Mouse (Mus musculus) forebrain, embryonic 13.5 days (tissue): ENCODE measurements at regions not wholly inside any gene's neighbourhood (a gene's known extent, or its start where the extent isn't known, plus 50 kb on each side); places are given as distances from the start of the nearest gene placed in this dataset.

Source experiments
- ATAC-seq: fragments of 200-750 bp; cut with Nextera tagmentation; 2 replicates; pipeline ENCODE4 v1.8.0; 2017
- H3K27ac ChIP-seq: fragments of 300-500 bp; sonication (generic); 2 replicates; pipeline ENCODE4 v1.5.1; 2015; ENCODE audit warnings: inconsistent platforms, mild to moderate bottlenecking, moderate library complexity
- H3K27me3 ChIP-seq: fragments of 300-500 bp; sonication (generic); 2 replicates; pipeline ENCODE4 v1.6.1; 2015; ENCODE audit warnings: mild to moderate bottlenecking, inconsistent platforms
- H3K36me3 ChIP-seq: fragments of 300-500 bp; sonication (generic); 2 replicates; pipeline ENCODE4 v1.6.1; 2015; ENCODE audit warnings: mild to moderate bottlenecking, inconsistent platforms; ENCODE audit not compliant: poor library complexity, severe bottlenecking
- H3K4me1 ChIP-seq: fragments of 300-500 bp; sonication (generic); 2 replicates; pipeline ENCODE4 v1.6.1; 2015; ENCODE audit warnings: inconsistent platforms
- H3K4me2 ChIP-seq: fragments of 300-500 bp; sonication (generic); 2 replicates; pipeline ENCODE4 v1.6.1; 2015; ENCODE audit warnings: inconsistent platforms, mild to moderate bottlenecking, moderate library complexity
- H3K4me3 ChIP-seq: fragments of 300-500 bp; sonication (generic); 2 replicates; pipeline ENCODE4 v1.5.1; 2015; ENCODE audit warnings: mild to moderate bottlenecking, inconsistent platforms
- H3K9ac ChIP-seq: fragments of 300-500 bp; sonication (generic); 2 replicates; pipeline ENCODE4 v1.6.1; 2015; ENCODE audit warnings: mild to moderate bottlenecking, inconsistent platforms
- H3K9me3 ChIP-seq: fragments of 300-500 bp; sonication (generic); replicated peaks from 2 replicates; pipeline ENCODE4 v1.6.1; 2016; ENCODE audit warnings: inconsistent platforms
- WGBS: fragments of 180-500 bp; shearing (Covaris S2); methylation state at CpG from one replicate; pipeline ENCODE4 v1.1.7; 2015; 5-methylcytosine and 5-hydroxymethylcytosine counted together

- H3K4me3 ChIP-seq: no peak overlapping the region
- no peak for ATAC-seq
- no peaks in the 10 kb centered on the region for H3K27me3 ChIP-seq
- H3K9me3 ChIP-seq: no peaks in the 10 kb centered on the region
- WGBS: 85% methylated on average over 8 of the region's 8 CpGs
- H3K27ac ChIP-seq: no peak overlapping the region
- no peaks in the 10 kb centered on the region for H3K36me3 ChIP-seq
- no peak overlapping the region for H3K9ac ChIP-seq
- H3K4me1 ChIP-seq: no peaks in the 10 kb centered on the region
- H3K4me2 ChIP-seq: no peak overlapping the region
These were observed 340.1 kb downstream of the Adgrl2 start for GRCm38 (mm10) chr3:148650241-148650640.

- H3K36me3 ChIP-seq: no peaks in the 10 kb centered on the region
- H3K4me3 ChIP-seq: no peak overlapping the region
- no peak for ATAC-seq
- no peaks in the 10 kb centered on the region for H3K9me3 ChIP-seq
- H3K9ac ChIP-seq: no peak overlapping the region
- H3K27me3 ChIP-seq: no peaks in the 10 kb centered on the region
- 88% methylated on average over 5 of the region's 5 CpGs for WGBS
- H3K4me2 ChIP-seq: no peak overlapping the region
- H3K27ac ChIP-seq: no peak overlapping the region
- H3K4me1 ChIP-seq: no peaks in the 10 kb centered on the region
These were observed 345.4 kb downstream of the Adgrl2 start for GRCm38 (mm10) chr3:148644924-148645323.

GRCm38 (mm10) chr3:148641581-148641980 is 348.8 kb downstream of the Adgrl2 start:
- Histone ChIP-seq H3K36me3 (no peaks in the 10 kb centered on the region), H3K4me2 (no peak overlapping the region), H3K4me3 (no peak overlapping the region), H3K9ac (no peak overlapping the region), H3K27ac (no peak overlapping the region), H3K9me3 (no peaks in the 10 kb centered on the region), H3K27me3 (no peaks in the 10 kb centered on the region), H3K4me1 (no peaks in the 10 kb centered on the region)
- no peak for ATAC-seq
- 46% methylated on average over 3 of the region's 3 CpGs for WGBS

GRCm38 (mm10) chr3:148640680-148641101 is 349.7 kb downstream of the Adgrl2 start:
- no peak overlapping the region for H3K4me2 ChIP-seq
- H3K9ac ChIP-seq: no peak overlapping the region
- H3K4me1 ChIP-seq: no peaks in the 10 kb centered on the region
- H3K27me3 ChIP-seq: no peaks in the 10 kb centered on the region
- 74% methylated on average over 3 of the region's 3 CpGs for WGBS
- H3K36me3 ChIP-seq: no peaks in the 10 kb centered on the region
- no peak overlapping the region for H3K27ac ChIP-seq
- no peak for ATAC-seq
- H3K9me3 ChIP-seq: no peaks in the 10 kb centered on the region
- no peak overlapping the region for H3K4me3 ChIP-seq

GRCm38 (mm10) chr3:148635101-148635500 is 355.3 kb downstream of the Adgrl2 start:
- Histone ChIP-seq H3K36me3 (no peaks in the 10 kb centered on the region), H3K4me1 (peaks cover 7% of the 10 kb centered on the region; the same call in 1 of the 2 replicates), H3K4me3 (no peak overlapping the region), H3K27ac (no peak overlapping the region), H3K27me3 (no peaks in the 10 kb centered on the region), H3K4me2 (no peak overlapping the region), H3K9ac (no peak overlapping the region), H3K9me3 (no peaks in the 10 kb centered on the region)
- ATAC-seq: no peak
- 91% methylated on average over 4 of the region's 4 CpGs for WGBS

- Histone ChIP-seq H3K4me1 (peaks cover 7% of the 10 kb centered on the region; the same call in 1 of the 2 replicates), H3K4me3 (no peak overlapping the region), H3K9ac (no peak overlapping the region), H3K36me3 (no peaks in the 10 kb centered on the region), H3K4me2 (no peak overlapping the region), H3K27me3 (no peaks in the 10 kb centered on the region), H3K9me3 (no peaks in the 10 kb centered on the region), H3K27ac (no peak overlapping the region)
- ATAC-seq: no peak
- 74% methylated on average over 3 of the region's 3 CpGs for WGBS
These were observed 356.0 kb downstream of the Adgrl2 start for GRCm38 (mm10) chr3:148634352-148634751.

GRCm38 (mm10) chr3:148633291-148633690 is 357.1 kb downstream of the Adgrl2 start:
- 97% methylated on average over 6 of the region's 6 CpGs for WGBS
- H3K36me3 ChIP-seq: no peaks in the 10 kb centered on the region

GRCm38 (mm10) chr3:148632449-148632848 is 357.9 kb downstream of the Adgrl2 start:
- Histone ChIP-seq H3K9me3 (no peaks in the 10 kb centered on the region), H3K27ac (no peak overlapping the region), H3K36me3 (no peaks in the 10 kb centered on the region), H3K4me3 (no peak overlapping the region), H3K4me2 (no peak overlapping the region), H3K9ac (no peak overlapping the region), H3K27me3 (no peaks in the 10 kb centered on the region), H3K4me1 (peaks cover 7% of the 10 kb centered on the region; the same call in 1 of the 2 replicates)
- 89% methylated on average over 2 of the region's 2 CpGs for WGBS
- ATAC-seq: no peak

More at GRCm38 (mm10) chr3:148633291-148633690, 357.1 kb downstream of the Adgrl2 start:
- Histone ChIP-seq H3K4me3 (no peak overlapping the region), H3K9ac (no peak overlapping the region), H3K4me1 (peaks cover 7% of the 10 kb centered on the region; the same call in 1 of the 2 replicates), H3K4me2 (no peak overlapping the region), H3K27ac (no peak overlapping the region), H3K9me3 (no peaks in the 10 kb centered on the region), H3K27me3 (no peaks in the 10 kb centered on the region)
- no peak for ATAC-seq

GRCm38 (mm10) chr3:148631415-148632192 is 358.8 kb downstream of the Adgrl2 start:
- 37% methylated on average over 18 of the region's 18 CpGs for WGBS
- H3K4me2 ChIP-seq: peak overlapping the region; percentile 34
- no peaks in the 10 kb centered on the region for H3K9me3 ChIP-seq
- no peak overlapping the region for H3K27ac ChIP-seq
- H3K4me3 ChIP-seq: no peak overlapping the region
- no peaks in the 10 kb centered on the region for H3K27me3 ChIP-seq
- H3K9ac ChIP-seq: no peak overlapping the region
- no peaks in the 10 kb centered on the region for H3K36me3 ChIP-seq
- peaks cover 7% of the 10 kb centered on the region; the same call in 1 of the 2 replicates for H3K4me1 ChIP-seq
- no peak for ATAC-seq

- ATAC-seq: no peak
- Histone ChIP-seq H3K9me3 (no peaks in the 10 kb centered on the region), H3K4me3 (no peak overlapping the region), H3K4me1 (peaks cover 7% of the 10 kb centered on the region; the same call in 1 of the 2 replicates), H3K36me3 (no peaks in the 10 kb centered on the region), H3K9ac (no peak overlapping the region), H3K27me3 (no peaks in the 10 kb centered on the region), H3K4me2 (no peak overlapping the region), H3K27ac (no peak overlapping the region)
- WGBS: 75% methylated on average over 7 of the region's 7 CpGs
These were observed 359.5 kb downstream of the Adgrl2 start for GRCm38 (mm10) chr3:148630865-148631264.

GRCm38 (mm10) chr3:148614971-148615671 is 375.2 kb downstream of the Adgrl2 start:
- 49% methylated on average over 9 of the region's 9 CpGs for WGBS
- ATAC-seq: no peak
- no peak overlapping the region for H3K4me3 ChIP-seq

GRCm38 (mm10) chr3:148613443-148613842 is 376.9 kb downstream of the Adgrl2 start:
- no peaks in the 10 kb centered on the region for H3K36me3 ChIP-seq
- 0 out of 2 replicates have a peak, but pooled peaks cover 5% of the 10 kb centered on the region for H3K9me3 ChIP-seq
- no peak overlapping the region for H3K4me2 ChIP-seq
- no peaks in the 10 kb centered on the region for H3K27me3 ChIP-seq
- no peak for ATAC-seq
- WGBS: 51% methylated on average over 3 of the region's 3 CpGs
- no peak overlapping the region for H3K27ac ChIP-seq
- no peak overlapping the region for H3K4me3 ChIP-seq
- peaks cover 8% of the 10 kb centered on the region; the same call in 1 of the 2 replicates for H3K4me1 ChIP-seq
- no peak overlapping the region for H3K9ac ChIP-seq

More at GRCm38 (mm10) chr3:148614971-148615671, 375.2 kb downstream of the Adgrl2 start:
- Histone ChIP-seq H3K27me3 (no peaks in the 10 kb centered on the region), H3K27ac (no peak overlapping the region), H3K4me2 (no peak overlapping the region), H3K9me3 (0 out of 2 replicates have a peak, but pooled peaks cover 5% of the 10 kb centered on the region), H3K36me3 (no peaks in the 10 kb centered on the region), H3K4me1 (peaks cover 8% of the 10 kb centered on the region; the same call in 1 of the 2 replicates), H3K9ac (no peak overlapping the region)
